Comparison of ENCODE assay signal across 17 mouse cellular contexts in genomic region chr2:33944301-33944700, GRCm38 (mm10). TPM values are rescaled to one million over a fixed set of nuclear protein-coding genes. Genes with fewer than 3 reads are reported as not detected.
DNase-seq lines count a peak whose midpoint lies in the region; ATAC-seq and TF ChIP-seq lines count a peak whose summit lies in the region.
"Had no signal": no experiment of that assay in that cellular context is flagged by ENCODE, and none has a peak within 500 bp of the region (broad histone marks: within the 10 kb centered on the region; RNA-seq: fewer than 3 reads in every experiment).

No protein-coding gene starts in this region.

- TF ChIP-seq CTCF in CH12.LX (conservative IDR thresholded peaks at IDR 0.05 in 1 of 2, IDR thresholded peaks at IDR 0.05 in 1 of 2; ENCODE audit: low read depth in 2 of 2, low read length in 2 of 2), result no peak

- DNase-seq in CH12.LX (ENCODE audit: extremely low read depth), result peak; percentile 52
- DNase-seq in thymus, postnatal 14 days, result peak; percentile 56
- DNase-seq in forebrain, embryonic 11.5 days (ENCODE audit: low spot score), result no peak
- no peak for DNase-seq in cerebellum, adult 18-20 months
- DNase-seq: adrenal gland, adult 8-10 months; adrenal gland, postnatal 36 days; cerebellum, adult 8-10 months; cerebellum, postnatal 14 days; gastrocnemius, postnatal 10 days; heart, postnatal 36 days had no signal

- TF ChIP-seq EP300 in CH12.LX (IDR thresholded peaks at IDR 0.05; ENCODE audit: low read length), result no peak

- peaks cover 12 to 37% of the 10 kb centered on the region in 2 experiments for H3K4me1 ChIP-seq in CH12.LX (ENCODE audit: control insufficient read depth in 1 of 2, insufficient read depth in 2 of 2)
- 0 out of 2 replicates have a peak, but pooled peaks cover 1% of the 10 kb centered on the region for H3K4me1 ChIP-seq in forebrain, embryonic 11.5 days (replicated peaks; ENCODE audit: control insufficient read depth, insufficient read depth, low read length)
- no peaks in the 10 kb centered on the region for H3K4me1 ChIP-seq in kidney, embryonic 15.5 days
- H3K4me1 ChIP-seq: heart, embryonic 12.5 days; hindbrain, embryonic 15.5 days had no signal

- no peak overlapping the region for H3K9ac ChIP-seq in CH12.LX (ENCODE audit: insufficient read depth, low read depth)
- H3K9ac ChIP-seq in forebrain, embryonic 11.5 days (ENCODE audit: low read length), result no peak overlapping the region
- no peak overlapping the region for H3K9ac ChIP-seq in kidney, embryonic 15.5 days
- H3K9ac ChIP-seq: embryonic facial prominence, embryonic 12.5 days; forebrain, embryonic 12.5 days; heart, embryonic 12.5 days; hindbrain, embryonic 15.5 days had no signal

- no peaks in the 10 kb centered on the region for H3K79me2 ChIP-seq in CH12.LX (replicated peaks; ENCODE audit: control insufficient read depth, extremely low read depth, insufficient read depth, poor library complexity, severe bottlenecking)

- in situ Hi-C loops in CH12.LX (cut with MboI; ENCODE audit: low pct_ligation_motif_present, low pct_unique_long_range_greater_than_20kb, low sequenced_read_pairs), result no loop called here

- dilution Hi-C loops in CH12.LX (cut with MboI; ENCODE audit: extremely low pct_ligation_motif_present, extremely low pct_unique_long_range_greater_than_20kb, low sequenced_read_pairs), result no loop called here

- ATAC-seq in common myeloid progenitor, adult 5-6 weeks (replicated peaks; ENCODE audit: low read depth, poor library complexity, severe bottlenecking), result peak; percentile 36
- no peak for ATAC-seq in forebrain, embryonic 11.5 days (replicated peaks; ENCODE audit: low FRiP score)
- ATAC-seq in kidney, embryonic 15.5 days (replicated peaks; ENCODE audit: low FRiP score), result no peak
- ATAC-seq: forebrain, embryonic 16.5 days had no signal

- TF ChIP-seq POLR2A in CH12.LX (IDR thresholded peaks at IDR 0.05; ENCODE audit: low read depth, low read length), result no peak

- 76% methylated on average over 3 of the region's 3 CpGs for WGBS in forebrain, embryonic 11.5 days
- 85% methylated on average over 3 of the region's 3 CpGs for WGBS in kidney, embryonic 15.5 days

- no peaks in the 10 kb centered on the region for H3K36me3 ChIP-seq in CH12.LX (replicated peaks in 1 of 2; ENCODE audit: control insufficient read depth in 1 of 2, insufficient read depth in 1 of 2, low read length in 1 of 2)
- no peaks in the 10 kb centered on the region for H3K36me3 ChIP-seq in forebrain, embryonic 11.5 days (ENCODE audit: control insufficient read depth, insufficient read depth, low read length)
- no peaks in the 10 kb centered on the region for H3K36me3 ChIP-seq in kidney, embryonic 15.5 days
- H3K36me3 ChIP-seq: embryonic facial prominence, embryonic 12.5 days; forebrain, embryonic 12.5 days; heart, embryonic 12.5 days; hindbrain, embryonic 15.5 days had no signal

- H3K27me3 ChIP-seq in CH12.LX (replicated peaks), result peaks cover 2% of the 10 kb centered on the region
- H3K27me3 ChIP-seq in forebrain, embryonic 11.5 days (ENCODE audit: control insufficient read depth, insufficient read depth, low read length), result no peaks in the 10 kb centered on the region
- no peaks in the 10 kb centered on the region for H3K27me3 ChIP-seq in kidney, embryonic 15.5 days
- H3K27me3 ChIP-seq: embryonic facial prominence, embryonic 12.5 days; forebrain, embryonic 12.5 days; hindbrain, embryonic 15.5 days had no signal

- no peaks in the 10 kb centered on the region for H3K9me3 ChIP-seq in CH12.LX (replicated peaks; ENCODE audit: low read length)
- no peaks in the 10 kb centered on the region for H3K9me3 ChIP-seq in forebrain, embryonic 11.5 days (ENCODE audit: control insufficient read depth, low read length)
- no peaks in the 10 kb centered on the region for H3K9me3 ChIP-seq in kidney, embryonic 15.5 days (replicated peaks)
- H3K9me3 ChIP-seq: embryonic facial prominence, embryonic 12.5 days; forebrain, embryonic 12.5 days; heart, embryonic 12.5 days; hindbrain, embryonic 15.5 days had no signal

- H3K4me2 ChIP-seq in CH12.LX (ENCODE audit: insufficient read depth, low read depth, poor library complexity, severe bottlenecking), result no peak overlapping the region; the same call in 1 of the 2 replicates
- no peak overlapping the region for H3K4me2 ChIP-seq in forebrain, embryonic 11.5 days (ENCODE audit: low read depth, low read length, severe bottlenecking)
- no peak overlapping the region for H3K4me2 ChIP-seq in kidney, embryonic 15.5 days
- H3K4me2 ChIP-seq: embryonic facial prominence, embryonic 12.5 days; forebrain, embryonic 12.5 days; heart, embryonic 12.5 days; hindbrain, embryonic 15.5 days had no signal

- TF ChIP-seq RAD21 in CH12.LX (IDR thresholded peaks at IDR 0.05; ENCODE audit: low read depth, low read length), result no peak

- no peak overlapping the region for H3K4me3 ChIP-seq in CH12.LX (replicated peaks in 1 of 3; ENCODE audit: low read depth in 2 of 3, low read length in 2 of 3, poor library complexity in 1 of 3)
- H3K4me3 ChIP-seq in forebrain, embryonic 11.5 days (ENCODE audit: low read depth, low read length), result no peak overlapping the region
- no peak overlapping the region for H3K4me3 ChIP-seq in kidney, embryonic 15.5 days (replicated peaks)
- H3K4me3 ChIP-seq: embryonic facial prominence, embryonic 12.5 days; forebrain, embryonic 12.5 days; heart, embryonic 12.5 days; hindbrain, embryonic 15.5 days had no signal

- no peak overlapping the region for H3K27ac ChIP-seq in CH12.LX (ENCODE audit: insufficient read depth, low read depth)
- H3K27ac ChIP-seq in forebrain, embryonic 11.5 days (ENCODE audit: low read depth, low read length), result no peak overlapping the region
- H3K27ac ChIP-seq in kidney, embryonic 15.5 days, result no peak overlapping the region
- H3K27ac ChIP-seq: embryonic facial prominence, embryonic 12.5 days; forebrain, embryonic 12.5 days; hindbrain, embryonic 15.5 days had no signal

TF ChIP-seq in CH12.LX, 34 proteins besides CTCF, POLR2A, EP300 and RAD21:
- no peak for TF ChIP-seq CHD1 (IDR thresholded peaks at IDR 0.05; ENCODE audit: low read depth, low read length)
- TF ChIP-seq ZC3H11A (IDR thresholded peaks at IDR 0.05; ENCODE audit: low read depth, low read length), result no peak

RNA-seq across cellular contexts. Expression of gene Mvb12b, which starts 56.6 kb away (rescaled TPM):
- total RNA-seq in CH12.LX (2012; rRNA removed) (11.5 and 16.7 TPM in 2 replicates), CH12.LX (2014; rRNA removed) (3.0 and 3.1 TPM in 2 replicates)
- 5.1 and 5.3 TPM in 2 replicates for polyA plus RNA-seq in CH12.LX (2012; ENCODE audit: insufficient read length, low read depth)
- total RNA-seq in common myeloid progenitor, adult 5-6 weeks (2017), result 19.5 and 25.3 TPM in 2 replicates
- 30.9 and 31.1 TPM in 2 replicates for polyA plus RNA-seq in forebrain, embryonic 11.5 days (2014; fragmentation: Nextera tagmentation; extraction: Ambion mirVana)
- polyA plus RNA-seq in kidney, embryonic 15.5 days (2015; fragmentation: Nextera tagmentation; extraction: Ambion mirVana), result 18.4 and 19.6 TPM in 2 replicates

Comparison
In these comparisons a context has a peak if more than half of its experiments do, and no peak if none do; other contexts are left out.
1. DNase-seq: peak in CH12.LX (single experiment) and thymus, postnatal 14 days (single experiment); none in forebrain, embryonic 11.5 days (single experiment) and cerebellum, adult 18-20 months (0 of 2).